Mouse (Mus musculus) bone marrow macrophage, adult 2 months (primary cell): ENCODE results near the gene Fam136a.

Source experiments
- CTCF ChIP-seq: IDR thresholded peaks from 2 replicates; pipeline ENCODE4 v1.5.1; 2012; ENCODE audit warnings: low read depth, mild to moderate bottlenecking, low read length, moderate library complexity
- POLR2A ChIP-seq: IDR thresholded peaks from 2 replicates; pipeline ENCODE4 v1.6.1; 2012; ENCODE audit warnings: mild to moderate bottlenecking, low read depth, low read length, borderline replicate concordance

- TF ChIP-seq CTCF (no peak), POLR2A (no peak)
These were observed 40.9 kb downstream of the Fam136a start for GRCm38 (mm10) chr6:86406306-86406705.
